ENCODE assay signal across 22 mouse cellular contexts in genomic region chr16:35832926-35833325, GRCm38 (mm10).
"Had no signal": no experiment of that assay in that cellular context is flagged by ENCODE, and none has a peak within 500 bp of the region (broad histone marks: within the 10 kb centered on the region; RNA-seq: fewer than 3 reads in every experiment).

No protein-coding gene starts in this region.

- DNase-seq: heart, postnatal 10 days; heart, postnatal 14 days; heart, postnatal 36 days; heart, postnatal 4 days; kidney, adult 11 months; kidney, adult 18-20 months; kidney, adult 2 months; kidney, adult 8-10 months; kidney, adult 9 months; kidney, postnatal 10 days; kidney, postnatal 14 days; kidney, postnatal 25 days; kidney, postnatal 36 days; kidney, postnatal 4 days; layer of hippocampus, adult 9-11 months; layer of hippocampus, postnatal 36 days had no signal

- ATAC-seq: hindbrain, embryonic 16.5 days; hindbrain, postnatal 0 days; inflammation-experienced regulatory T-cells, adult 6 months; intestine, embryonic 15.5 days; intestine, embryonic 16.5 days; intestine, postnatal 0 days had no signal
